Mouse (Mus musculus): ENCODE measurements at regions not wholly inside any gene's neighbourhood (a gene's known extent, or its start where the extent isn't known, plus 50 kb on each side); places are given as distances from the start of the nearest gene placed in this dataset.

DNA sequence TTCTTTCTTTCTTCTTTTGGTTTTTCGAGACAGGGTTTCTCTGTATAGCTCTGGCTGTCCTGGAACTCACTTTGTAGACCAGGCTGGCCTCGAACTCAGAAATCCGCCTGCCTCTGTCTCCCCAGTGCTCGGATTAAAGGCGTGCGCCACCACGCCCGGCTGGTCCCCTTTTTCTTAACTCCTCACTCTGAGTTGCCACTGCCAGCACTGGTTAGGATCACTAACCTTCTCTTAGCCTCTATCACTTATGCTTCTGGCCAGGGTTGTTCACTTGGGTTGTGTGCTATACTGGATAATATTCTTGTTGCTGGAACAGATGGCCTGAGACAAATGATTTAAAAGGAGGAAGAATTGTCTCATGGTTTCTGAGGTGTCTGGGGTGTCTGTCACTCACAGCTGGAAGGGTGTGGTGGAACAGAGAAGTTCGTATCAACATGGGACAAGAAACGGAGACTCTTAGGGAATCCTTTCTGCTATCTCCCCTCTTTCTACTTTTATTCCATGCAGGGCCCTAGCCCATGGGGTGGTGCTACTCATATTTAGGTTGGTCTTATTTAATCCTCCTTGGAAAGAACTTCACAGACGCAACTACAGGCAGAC is 149.0 kb upstream of the Map3k1 start:
- no peaks in the 10 kb centered on the region for H3K36me3 ChIP-seq (ENCODE audit: control insufficient read depth, insufficient read depth, low read length, poor library complexity, severe bottlenecking)
- DNase-seq (ENCODE audit: low read depth, low spot score), result no peak
- no peak overlapping the region for H3K9ac ChIP-seq (ENCODE audit: insufficient read depth, low read depth, low read length, poor library complexity, severe bottlenecking)
- H3K9me3 ChIP-seq (ENCODE audit: control insufficient read depth, insufficient read depth, low read depth, low read length), result no peaks in the 10 kb centered on the region
- peaks cover 0 to 2% of the 10 kb centered on the region in 2 experiments; a peak in 1 of 4 replicates for H3K4me1 ChIP-seq (ENCODE audit: control insufficient read depth in 2 of 2, insufficient read depth in 2 of 2, low read length in 2 of 2, poor library complexity in 1 of 2)
- no peak overlapping the region for H3K4me3 ChIP-seq (ENCODE audit: insufficient read depth in 1 of 2, low read depth in 1 of 2, low read length in 2 of 2, poor library complexity in 1 of 2, severe bottlenecking in 1 of 2)
- TF ChIP-seq MAFK (IDR thresholded peaks at IDR 0.05; ENCODE audit: insufficient read depth, low read depth, low read length) (no peak), HCFC1 (IDR thresholded peaks at IDR 0.05; ENCODE audit: borderline replicate concordance, insufficient read depth, low read length) (no peak), CHD2 (IDR thresholded peaks at IDR 0.05; ENCODE audit: low read depth, low read length) (no peak), ZNF384 (IDR thresholded peaks at IDR 0.05; ENCODE audit: low read depth, low read length) (no peak), ZC3H11A (IDR thresholded peaks at IDR 0.05; ENCODE audit: borderline replicate concordance, low read depth, low read length) (no peak)
- no peak overlapping the region for H3K27ac ChIP-seq (ENCODE audit: insufficient read depth, low read depth, low read length, poor library complexity, severe bottlenecking)
- in situ Hi-C loops (cut with MboI; ENCODE audit: low sequenced_read_pairs in 2 of 2, unreplicated experiment in 2 of 2), result no loop called here

DNA sequence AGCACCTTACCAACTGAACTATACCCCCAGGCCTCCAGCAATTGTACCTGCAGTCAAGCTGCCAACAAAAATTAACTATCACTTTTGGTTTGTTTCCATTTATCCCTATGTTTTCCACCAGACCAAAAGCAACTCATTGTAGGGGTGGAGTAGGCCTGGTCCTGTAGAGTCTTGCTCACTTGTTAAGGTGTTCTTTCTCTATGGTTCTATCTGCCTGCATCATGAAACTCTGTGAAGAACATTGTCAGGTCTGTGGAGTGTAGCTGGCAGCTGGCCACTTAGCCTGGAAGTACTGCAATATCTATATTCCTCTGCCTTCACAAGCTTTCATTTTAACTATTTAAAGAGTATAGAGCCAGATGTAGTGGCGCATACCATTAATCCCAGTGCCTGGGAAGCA is 149.6 kb upstream of the Map3k1 start:
- H3K4me3 ChIP-seq (ENCODE audit: insufficient read depth in 1 of 2, low read depth in 1 of 2, low read length in 2 of 2, poor library complexity in 1 of 2, severe bottlenecking in 1 of 2), result no peak overlapping the region
- no peak for DNase-seq (ENCODE audit: low read depth, low spot score)
- no peak overlapping the region for H3K9ac ChIP-seq (ENCODE audit: insufficient read depth, low read depth, low read length, poor library complexity, severe bottlenecking)
- in situ Hi-C loops (cut with MboI; ENCODE audit: low sequenced_read_pairs in 2 of 2, unreplicated experiment in 2 of 2), result no loop called here
- peaks cover 0 to 2% of the 10 kb centered on the region in 2 experiments; a peak in 1 of 4 replicates for H3K4me1 ChIP-seq (ENCODE audit: control insufficient read depth in 2 of 2, insufficient read depth in 2 of 2, low read length in 2 of 2, poor library complexity in 1 of 2)
- no peak overlapping the region for H3K27ac ChIP-seq (ENCODE audit: insufficient read depth, low read depth, low read length, poor library complexity, severe bottlenecking)
- no peaks in the 10 kb centered on the region for H3K36me3 ChIP-seq (ENCODE audit: control insufficient read depth, insufficient read depth, low read length, poor library complexity, severe bottlenecking)
- TF ChIP-seq ZNF384 (IDR thresholded peaks at IDR 0.05; ENCODE audit: low read depth, low read length), result no peak
- no peak for TF ChIP-seq CHD2 (IDR thresholded peaks at IDR 0.05; ENCODE audit: low read depth, low read length)
- TF ChIP-seq MAFK (IDR thresholded peaks at IDR 0.05; ENCODE audit: insufficient read depth, low read depth, low read length), result no peak
- TF ChIP-seq HCFC1 (IDR thresholded peaks at IDR 0.05; ENCODE audit: borderline replicate concordance, insufficient read depth, low read length), result no peak
- no peak for TF ChIP-seq ZC3H11A (IDR thresholded peaks at IDR 0.05; ENCODE audit: borderline replicate concordance, low read depth, low read length)
- H3K9me3 ChIP-seq (ENCODE audit: control insufficient read depth, insufficient read depth, low read depth, low read length), result no peaks in the 10 kb centered on the region

DNA sequence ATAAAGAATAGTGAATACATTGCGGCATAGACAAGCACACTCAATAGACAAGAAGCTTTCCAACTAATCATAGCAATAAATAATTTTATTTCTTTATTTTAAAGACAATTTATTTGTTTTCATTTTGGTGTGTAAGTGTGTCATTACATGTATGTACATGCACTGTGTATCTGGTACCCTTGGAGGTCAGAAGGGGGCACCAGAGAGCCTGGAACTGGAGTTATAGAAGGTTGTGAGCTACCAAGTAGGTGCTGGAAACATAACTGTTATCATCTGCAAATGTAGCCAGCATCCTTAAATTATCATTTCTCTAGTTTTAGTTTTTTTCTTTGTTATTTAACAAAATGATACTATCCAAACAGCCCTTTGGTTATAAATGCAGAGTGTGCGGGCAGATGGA is 151.2 kb upstream of the Map3k1 start:
- H3K4me3 ChIP-seq (ENCODE audit: insufficient read depth in 1 of 2, low read depth in 1 of 2, low read length in 2 of 2, poor library complexity in 1 of 2, severe bottlenecking in 1 of 2), result no peak overlapping the region
- no peak overlapping the region for H3K9ac ChIP-seq (ENCODE audit: insufficient read depth, low read depth, low read length, poor library complexity, severe bottlenecking)
- no peaks in the 10 kb centered on the region for H3K9me3 ChIP-seq (ENCODE audit: control insufficient read depth, insufficient read depth, low read depth, low read length)
- H3K4me1 ChIP-seq (ENCODE audit: control insufficient read depth in 2 of 2, insufficient read depth in 2 of 2, low read length in 2 of 2, poor library complexity in 1 of 2), result no peaks in the 10 kb centered on the region
- no peaks in the 10 kb centered on the region for H3K36me3 ChIP-seq (ENCODE audit: control insufficient read depth, insufficient read depth, low read length, poor library complexity, severe bottlenecking)
- no peak overlapping the region for H3K27ac ChIP-seq (ENCODE audit: insufficient read depth, low read depth, low read length, poor library complexity, severe bottlenecking)
- no peak for DNase-seq (ENCODE audit: low read depth, low spot score)
- peak; percentile 42; the same call in 1 of the 2 replicates for TF ChIP-seq ZC3H11A (IDR thresholded peaks at IDR 0.05; ENCODE audit: borderline replicate concordance, low read depth, low read length)
- no peak for TF ChIP-seq MAFK (IDR thresholded peaks at IDR 0.05; ENCODE audit: insufficient read depth, low read depth, low read length)
- in situ Hi-C loops (cut with MboI; ENCODE audit: low sequenced_read_pairs in 2 of 2, unreplicated experiment in 2 of 2), result no loop called here

DNA sequence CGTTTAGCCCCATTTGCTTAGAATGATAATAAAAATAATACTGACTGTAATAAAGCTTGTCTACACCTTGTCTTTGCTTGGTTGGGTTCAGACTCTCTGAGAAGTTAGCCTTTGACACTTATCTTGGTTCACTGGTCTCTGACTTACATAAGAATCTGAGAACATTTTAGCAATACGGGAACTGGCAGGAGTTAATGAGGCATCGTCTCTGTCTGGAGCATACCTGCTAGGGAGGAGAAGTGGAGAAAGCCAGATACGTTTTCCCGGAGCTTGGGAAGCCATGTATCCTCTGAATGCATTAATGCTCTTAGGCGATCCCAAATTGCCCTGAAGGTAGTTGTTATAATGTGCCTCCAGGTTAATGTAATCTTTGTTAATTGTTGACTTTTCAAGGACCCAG is 152.6 kb upstream of the Map3k1 start:
- H3K4me1 ChIP-seq (ENCODE audit: control insufficient read depth in 2 of 2, insufficient read depth in 2 of 2, low read length in 2 of 2, poor library complexity in 1 of 2), result no peaks in the 10 kb centered on the region
- H3K9me3 ChIP-seq (ENCODE audit: control insufficient read depth, insufficient read depth, low read depth, low read length), result no peaks in the 10 kb centered on the region
- H3K27ac ChIP-seq (ENCODE audit: insufficient read depth, low read depth, low read length, poor library complexity, severe bottlenecking), result no peak overlapping the region
- no peak for TF ChIP-seq ZNF384 (IDR thresholded peaks at IDR 0.05; ENCODE audit: low read depth, low read length)
- no peak for DNase-seq (ENCODE audit: low read depth, low spot score)
- H3K4me3 ChIP-seq (ENCODE audit: insufficient read depth in 1 of 2, low read depth in 1 of 2, low read length in 2 of 2, poor library complexity in 1 of 2, severe bottlenecking in 1 of 2), result no peak overlapping the region
- no peak overlapping the region for H3K9ac ChIP-seq (ENCODE audit: insufficient read depth, low read depth, low read length, poor library complexity, severe bottlenecking)
- no peaks in the 10 kb centered on the region for H3K36me3 ChIP-seq (ENCODE audit: control insufficient read depth, insufficient read depth, low read length, poor library complexity, severe bottlenecking)
- in situ Hi-C loops (cut with MboI; ENCODE audit: low sequenced_read_pairs in 2 of 2, unreplicated experiment in 2 of 2), result no loop called here

DNA sequence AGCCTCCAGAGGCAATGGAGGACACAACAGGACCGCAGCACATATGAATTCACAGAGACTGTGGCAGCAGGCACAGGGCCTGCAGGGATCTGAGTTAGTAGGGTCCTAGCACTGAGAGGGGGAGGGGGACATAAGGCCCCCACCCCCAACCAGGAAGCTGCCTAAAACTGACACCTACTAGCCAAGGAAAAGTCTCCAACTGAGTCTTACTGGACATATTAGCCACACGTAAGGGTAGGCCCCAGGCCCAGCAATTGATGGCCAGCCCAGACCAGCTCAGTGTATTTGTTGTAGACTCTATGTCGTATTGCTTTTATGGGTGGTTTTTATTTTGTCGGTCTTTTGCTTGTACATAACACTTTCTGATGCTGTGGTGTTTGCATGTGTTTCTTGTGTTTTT is 153.4 kb upstream of the Map3k1 start:
- Histone ChIP-seq H3K9ac (ENCODE audit: insufficient read depth, low read depth, low read length, poor library complexity, severe bottlenecking) (no peak overlapping the region), H3K9me3 (ENCODE audit: control insufficient read depth, insufficient read depth, low read depth, low read length) (no peaks in the 10 kb centered on the region), H3K4me1 (ENCODE audit: control insufficient read depth in 2 of 2, insufficient read depth in 2 of 2, low read length in 2 of 2, poor library complexity in 1 of 2) (no peaks in the 10 kb centered on the region), H3K4me3 (ENCODE audit: insufficient read depth in 1 of 2, low read depth in 1 of 2, low read length in 2 of 2, poor library complexity in 1 of 2, severe bottlenecking in 1 of 2) (no peak overlapping the region), H3K36me3 (ENCODE audit: control insufficient read depth, insufficient read depth, low read length, poor library complexity, severe bottlenecking) (no peaks in the 10 kb centered on the region), H3K27ac (ENCODE audit: insufficient read depth, low read depth, low read length, poor library complexity, severe bottlenecking) (no peak overlapping the region)
- DNase-seq (ENCODE audit: low read depth, low spot score), result no peak
- no peak for TF ChIP-seq HCFC1 (IDR thresholded peaks at IDR 0.05; ENCODE audit: borderline replicate concordance, insufficient read depth, low read length)
- no peak for TF ChIP-seq ZNF384 (IDR thresholded peaks at IDR 0.05; ENCODE audit: low read depth, low read length)
- in situ Hi-C loops (cut with MboI; ENCODE audit: low sequenced_read_pairs in 2 of 2, unreplicated experiment in 2 of 2), result no loop called here

Measured in ES-E14 (cell line).